Mouse (Mus musculus): ENCODE results near the gene Grid1. TPM values are rescaled to one million over a fixed set of nuclear protein-coding genes. Genes with fewer than 3 reads are reported as not detected.

The Grid1 gene
- total and polyA plus RNA-seq, 3 experiments, result 0.05 TPM; not detected in 2

GRCm38 (mm10) chr14:34776719-34777385 is 43.1 kb upstream of the Grid1 start:
- Histone ChIP-seq H3K4me1 (ENCODE audit: insufficient read depth, low read depth, low read length) (no peaks in the 10 kb centered on the region), H3K36me3 (replicated peaks) (no peaks in the 10 kb centered on the region), H3K9me3 (replicated peaks) (no peaks in the 10 kb centered on the region), H3K4me3 (ENCODE audit: low read depth, low read length) (no peak overlapping the region), H3K27me3 (ENCODE audit: insufficient read depth, low read length) (peaks cover 26% of the 10 kb centered on the region; the same call in 1 of the 2 replicates)
- no peak for DNase-seq (ENCODE audit: low spot score)
- no peak for ATAC-seq (ENCODE audit: extremely low read depth, insufficient number of reproducible peaks, low FRiP score, poor library complexity, severe bottlenecking)
- TF ChIP-seq POLR2AphosphoS5 (IDR thresholded peaks at IDR 0.05; ENCODE audit: insufficient replicate concordance, low read depth, low read length), result no peak
- no peak for TF ChIP-seq TAL1 (conservative IDR thresholded peaks at IDR 0.05; ENCODE audit: low read depth, low read length)
- TF ChIP-seq CTCF (IDR thresholded peaks at IDR 0.05; ENCODE audit: low read depth, low read length), result no peak
- TF ChIP-seq GATA1 (IDR thresholded peaks at IDR 0.05; ENCODE audit: borderline replicate concordance, low read length), result no peak
- no peak for TF ChIP-seq GATA2 (IDR thresholded peaks at IDR 0.05; ENCODE audit: borderline replicate concordance, low read depth, low read length)

- no peak for ATAC-seq (ENCODE audit: extremely low read depth, insufficient number of reproducible peaks, low FRiP score, poor library complexity, severe bottlenecking)
- H3K4me1 ChIP-seq (ENCODE audit: insufficient read depth, low read depth, low read length), result no peaks in the 10 kb centered on the region
- no peaks in the 10 kb centered on the region for H3K36me3 ChIP-seq (replicated peaks)
- peaks cover 26% of the 10 kb centered on the region for H3K27me3 ChIP-seq (ENCODE audit: insufficient read depth, low read length)
- no peak overlapping the region for H3K4me3 ChIP-seq (ENCODE audit: low read depth, low read length)
- TF ChIP-seq CTCF (IDR thresholded peaks at IDR 0.05; ENCODE audit: low read depth, low read length) (0 out of 2 replicates have a peak, but pooled peaks have one; percentile 27), POLR2AphosphoS5 (IDR thresholded peaks at IDR 0.05; ENCODE audit: insufficient replicate concordance, low read depth, low read length) (no peak)
- DNase-seq (ENCODE audit: low spot score), result peak; percentile 16
- no peaks in the 10 kb centered on the region for H3K9me3 ChIP-seq (replicated peaks)
These were observed 42.1 kb upstream of the Grid1 start for GRCm38 (mm10) chr14:34777810-34778209.

- TF ChIP-seq GATA2 (IDR thresholded peaks at IDR 0.05; ENCODE audit: borderline replicate concordance, low read depth, low read length) (no peak), POLR2AphosphoS5 (IDR thresholded peaks at IDR 0.05; ENCODE audit: insufficient replicate concordance, low read depth, low read length) (no peak), CTCF (IDR thresholded peaks at IDR 0.05; ENCODE audit: low read depth, low read length) (no peak), TAL1 (conservative IDR thresholded peaks at IDR 0.05; ENCODE audit: low read depth, low read length) (no peak), GATA1 (IDR thresholded peaks at IDR 0.05; ENCODE audit: borderline replicate concordance, low read length) (no peak)
- ATAC-seq (ENCODE audit: extremely low read depth, insufficient number of reproducible peaks, low FRiP score, poor library complexity, severe bottlenecking) (no peak), DNase-seq (ENCODE audit: low spot score) (no peak)
- H3K27me3 ChIP-seq (ENCODE audit: insufficient read depth, low read length), result peaks cover 26% of the 10 kb centered on the region
- H3K36me3 ChIP-seq (replicated peaks), result no peaks in the 10 kb centered on the region
- no peaks in the 10 kb centered on the region for H3K4me1 ChIP-seq (ENCODE audit: insufficient read depth, low read depth, low read length)
- H3K9me3 ChIP-seq (replicated peaks), result no peaks in the 10 kb centered on the region
- no peak overlapping the region for H3K4me3 ChIP-seq (ENCODE audit: low read depth, low read length)
These were observed 41.1 kb upstream of the Grid1 start for GRCm38 (mm10) chr14:34778760-34779159.

- DNase-seq (ENCODE audit: low spot score) (no peak), ATAC-seq (ENCODE audit: extremely low read depth, insufficient number of reproducible peaks, low FRiP score, poor library complexity, severe bottlenecking) (no peak)
- Histone ChIP-seq H3K9me3 (replicated peaks) (no peaks in the 10 kb centered on the region), H3K4me1 (ENCODE audit: insufficient read depth, low read depth, low read length) (no peaks in the 10 kb centered on the region), H3K36me3 (replicated peaks) (no peaks in the 10 kb centered on the region), H3K27me3 (ENCODE audit: insufficient read depth, low read length) (no peaks in the 10 kb centered on the region), H3K4me3 (ENCODE audit: low read depth, low read length) (no peak overlapping the region)
- TF ChIP-seq GATA1 (IDR thresholded peaks at IDR 0.05; ENCODE audit: borderline replicate concordance, low read length) (no peak), POLR2AphosphoS5 (IDR thresholded peaks at IDR 0.05; ENCODE audit: insufficient replicate concordance, low read depth, low read length) (no peak), CTCF (IDR thresholded peaks at IDR 0.05; ENCODE audit: low read depth, low read length) (no peak), GATA2 (IDR thresholded peaks at IDR 0.05; ENCODE audit: borderline replicate concordance, low read depth, low read length) (no peak), TAL1 (conservative IDR thresholded peaks at IDR 0.05; ENCODE audit: low read depth, low read length) (no peak)
These were observed 26.4 kb upstream of the Grid1 start for GRCm38 (mm10) chr14:34793406-34794037.

- Histone ChIP-seq H3K4me1 (ENCODE audit: insufficient read depth, low read depth, low read length) (no peaks in the 10 kb centered on the region), H3K4me3 (ENCODE audit: low read depth, low read length) (no peak overlapping the region), H3K27me3 (ENCODE audit: insufficient read depth, low read length) (no peaks in the 10 kb centered on the region), H3K36me3 (replicated peaks) (no peaks in the 10 kb centered on the region), H3K9me3 (replicated peaks) (no peaks in the 10 kb centered on the region)
- peak; percentile 68 for TF ChIP-seq CTCF (IDR thresholded peaks at IDR 0.05; ENCODE audit: low read depth, low read length)
- no peak for TF ChIP-seq TAL1 (conservative IDR thresholded peaks at IDR 0.05; ENCODE audit: low read depth, low read length)
- no peak for TF ChIP-seq POLR2AphosphoS5 (IDR thresholded peaks at IDR 0.05; ENCODE audit: insufficient replicate concordance, low read depth, low read length)
- no peak for TF ChIP-seq GATA2 (IDR thresholded peaks at IDR 0.05; ENCODE audit: borderline replicate concordance, low read depth, low read length)
- no peak for TF ChIP-seq GATA1 (IDR thresholded peaks at IDR 0.05; ENCODE audit: borderline replicate concordance, low read length)
- ATAC-seq (ENCODE audit: extremely low read depth, insufficient number of reproducible peaks, low FRiP score, poor library complexity, severe bottlenecking), result no peak
- peak; percentile 64 for DNase-seq (ENCODE audit: low spot score)
These were observed 9.0 kb upstream of the Grid1 start for GRCm38 (mm10) chr14:34810763-34811489.

- H3K9me3 ChIP-seq (replicated peaks), result no peaks in the 10 kb centered on the region
- H3K4me1 ChIP-seq (ENCODE audit: insufficient read depth, low read depth, low read length), result no peaks in the 10 kb centered on the region
- no peak for DNase-seq (ENCODE audit: low spot score)
- H3K36me3 ChIP-seq (replicated peaks), result no peaks in the 10 kb centered on the region
- ATAC-seq (ENCODE audit: extremely low read depth, insufficient number of reproducible peaks, low FRiP score, poor library complexity, severe bottlenecking), result no peak
- H3K4me3 ChIP-seq (ENCODE audit: low read depth, low read length), result no peak overlapping the region
- H3K27me3 ChIP-seq (ENCODE audit: insufficient read depth, low read length), result no peaks in the 10 kb centered on the region
- TF ChIP-seq CTCF (IDR thresholded peaks at IDR 0.05; ENCODE audit: low read depth, low read length) (no peak), POLR2AphosphoS5 (IDR thresholded peaks at IDR 0.05; ENCODE audit: insufficient replicate concordance, low read depth, low read length) (no peak), GATA2 (IDR thresholded peaks at IDR 0.05; ENCODE audit: borderline replicate concordance, low read depth, low read length) (no peak), TAL1 (conservative IDR thresholded peaks at IDR 0.05; ENCODE audit: low read depth, low read length) (no peak), GATA1 (IDR thresholded peaks at IDR 0.05; ENCODE audit: borderline replicate concordance, low read length) (no peak)
These were observed 8.5 kb upstream of the Grid1 start for GRCm38 (mm10) chr14:34811490-34811808.
